Mouse (Mus musculus): ENCODE measurements around the gene Slc35f1. TPM values are rescaled to one million over a fixed set of nuclear protein-coding genes. Genes with fewer than 3 reads are reported as not detected.

The Slc35f1 gene
- polyA plus RNA-seq, 1 experiment from 2014 or later, result 2.3 TPM

DNA sequence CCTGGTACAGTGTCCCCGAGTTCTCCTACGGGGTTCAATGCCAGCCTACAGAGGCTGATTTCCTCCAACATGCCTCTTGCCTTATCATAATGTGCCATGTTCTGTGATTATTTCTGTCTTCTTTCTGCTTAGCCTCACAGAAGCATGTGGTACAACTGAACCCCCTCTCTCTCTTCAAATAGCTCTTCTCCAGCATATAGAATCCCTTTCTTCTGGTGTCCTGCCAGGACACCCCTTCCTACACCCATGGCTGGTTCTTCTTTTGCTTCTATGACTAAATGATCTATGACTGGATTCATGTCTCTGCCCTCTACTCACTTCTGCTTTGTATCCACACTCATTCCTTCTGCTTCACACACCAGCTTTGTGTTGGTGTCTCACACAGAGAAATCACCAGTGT is 430.3 kb downstream of the Slc35f1 start:
- 97% methylated on average over 2 of the region's 2 CpGs for WGBS
- H3K4me2 ChIP-seq (ENCODE audit: low read length), result no peak overlapping the region
- H3K4me3 ChIP-seq (ENCODE audit: low read depth, low read length), result no peak overlapping the region
- no peaks in the 10 kb centered on the region for H3K27me3 ChIP-seq (replicated peaks; ENCODE audit: control insufficient read depth, insufficient read depth, low read length)
- no peak overlapping the region for H3K27ac ChIP-seq (ENCODE audit: low read depth)
- ATAC-seq (replicated peaks; ENCODE audit: low FRiP score, low TSS enrichment, low read depth), result no peak
- H3K9ac ChIP-seq (ENCODE audit: low read length), result no peak overlapping the region
- no peaks in the 10 kb centered on the region for H3K4me1 ChIP-seq (replicated peaks; ENCODE audit: control insufficient read depth, insufficient read depth, low read length)
- no peaks in the 10 kb centered on the region for H3K9me3 ChIP-seq (ENCODE audit: control insufficient read depth, low read length)
- no peak for DNase-seq (ENCODE audit: low spot score)
- H3K36me3 ChIP-seq (ENCODE audit: control insufficient read depth, insufficient read depth, low read length), result no peaks in the 10 kb centered on the region

DNA sequence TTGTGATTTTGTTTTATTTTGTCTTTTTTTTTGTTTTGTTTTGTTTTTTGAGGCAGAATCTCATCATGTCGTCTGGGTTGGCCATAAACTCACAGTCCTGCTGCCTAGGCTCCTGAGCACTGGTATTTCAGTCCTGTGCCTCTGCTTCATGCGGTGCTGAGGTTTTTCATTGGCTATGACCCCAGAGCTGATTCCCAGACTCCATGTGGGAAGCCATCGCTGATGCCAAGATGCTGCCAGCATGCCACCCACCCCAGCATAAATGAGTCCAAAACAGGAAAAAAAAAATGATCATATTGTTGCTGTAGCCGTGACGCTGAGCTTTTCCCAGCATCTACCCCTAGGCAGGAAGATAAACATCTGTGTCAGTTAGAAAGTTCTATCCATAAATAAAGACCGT is 434.0 kb downstream of the Slc35f1 start:
- no peak overlapping the region for H3K4me3 ChIP-seq (ENCODE audit: low read depth, low read length)
- H3K4me2 ChIP-seq (ENCODE audit: low read length), result no peak overlapping the region
- H3K9me3 ChIP-seq (ENCODE audit: control insufficient read depth, low read length), result no peaks in the 10 kb centered on the region
- WGBS, result 58% methylated on average over 6 of the region's 6 CpGs
- H3K4me1 ChIP-seq (replicated peaks; ENCODE audit: control insufficient read depth, insufficient read depth, low read length), result no peaks in the 10 kb centered on the region
- DNase-seq (ENCODE audit: low spot score) (no peak), ATAC-seq (replicated peaks; ENCODE audit: low FRiP score, low TSS enrichment, low read depth) (no peak)
- H3K9ac ChIP-seq (ENCODE audit: low read length), result no peak overlapping the region
- no peaks in the 10 kb centered on the region for H3K27me3 ChIP-seq (replicated peaks; ENCODE audit: control insufficient read depth, insufficient read depth, low read length)
- H3K27ac ChIP-seq (ENCODE audit: low read depth), result no peak overlapping the region
- H3K36me3 ChIP-seq (ENCODE audit: control insufficient read depth, insufficient read depth, low read length), result no peaks in the 10 kb centered on the region

DNA sequence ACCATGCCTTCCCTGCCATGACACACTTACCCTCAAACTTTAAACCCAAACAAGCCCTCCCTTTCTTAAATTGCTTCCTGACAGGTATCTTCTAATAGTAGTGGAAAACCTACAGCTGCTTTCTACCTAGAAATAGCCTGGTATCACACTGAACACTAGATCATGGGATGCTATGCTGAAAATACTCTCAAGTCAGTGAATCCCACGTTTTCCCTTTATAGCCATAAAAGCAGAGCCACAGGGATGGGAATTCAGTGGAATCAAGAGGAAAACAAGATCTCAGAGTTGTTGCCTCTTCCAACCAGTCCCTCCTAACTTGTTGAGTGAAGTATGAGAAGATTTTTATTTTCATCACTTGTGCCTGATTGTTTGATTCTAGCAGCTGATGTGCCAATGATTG is 442.4 kb downstream of the Slc35f1 start:
- H3K27me3 ChIP-seq (replicated peaks; ENCODE audit: control insufficient read depth, insufficient read depth, low read length), result no peaks in the 10 kb centered on the region
- H3K9ac ChIP-seq (ENCODE audit: low read length), result no peak overlapping the region
- WGBS, result 79% methylated on average over 1 of the region's 1 CpGs
- H3K4me2 ChIP-seq (ENCODE audit: low read length), result no peak overlapping the region
- no peaks in the 10 kb centered on the region for H3K9me3 ChIP-seq (ENCODE audit: control insufficient read depth, low read length)
- H3K27ac ChIP-seq (ENCODE audit: low read depth), result no peak overlapping the region
- no peaks in the 10 kb centered on the region for H3K4me1 ChIP-seq (replicated peaks; ENCODE audit: control insufficient read depth, insufficient read depth, low read length)
- DNase-seq (ENCODE audit: low spot score) (no peak), ATAC-seq (replicated peaks; ENCODE audit: low FRiP score, low TSS enrichment, low read depth) (no peak)
- no peak overlapping the region for H3K4me3 ChIP-seq (ENCODE audit: low read depth, low read length)
- H3K36me3 ChIP-seq (ENCODE audit: control insufficient read depth, insufficient read depth, low read length), result no peaks in the 10 kb centered on the region

DNA sequence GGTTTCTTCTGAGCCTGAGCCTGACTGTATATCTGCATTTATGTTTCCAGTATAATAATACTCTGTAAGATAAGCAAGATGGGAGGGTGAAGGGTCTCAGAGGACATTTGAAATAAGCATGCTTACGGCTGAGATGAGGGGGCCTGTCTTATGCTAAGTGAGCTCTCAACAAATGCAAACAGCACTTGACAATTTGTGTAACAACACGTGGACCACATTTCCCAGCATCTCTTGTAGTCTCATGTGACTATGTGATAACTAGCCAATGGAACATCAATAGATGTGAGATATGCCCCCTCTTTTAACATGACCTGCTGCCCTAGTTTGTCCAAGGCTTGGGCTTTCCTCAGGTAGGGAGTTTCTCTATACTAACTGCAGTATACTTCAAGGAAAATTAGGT is 460.0 kb downstream of the Slc35f1 start:
- Histone ChIP-seq H3K4me3 (ENCODE audit: low read depth, low read length) (no peak overlapping the region), H3K27me3 (replicated peaks; ENCODE audit: control insufficient read depth, insufficient read depth, low read length) (no peaks in the 10 kb centered on the region), H3K9ac (ENCODE audit: low read length) (no peak overlapping the region), H3K4me1 (replicated peaks; ENCODE audit: control insufficient read depth, insufficient read depth, low read length) (no peaks in the 10 kb centered on the region), H3K4me2 (ENCODE audit: low read length) (no peak overlapping the region), H3K9me3 (ENCODE audit: control insufficient read depth, low read length) (no peaks in the 10 kb centered on the region), H3K36me3 (ENCODE audit: control insufficient read depth, insufficient read depth, low read length) (no peaks in the 10 kb centered on the region), H3K27ac (ENCODE audit: low read depth) (no peak overlapping the region)
- DNase-seq (ENCODE audit: low spot score), result no peak
- WGBS, result 65% methylated on average over 2 of the region's 2 CpGs
- no peak for ATAC-seq (replicated peaks; ENCODE audit: low FRiP score, low TSS enrichment, low read depth)

DNA sequence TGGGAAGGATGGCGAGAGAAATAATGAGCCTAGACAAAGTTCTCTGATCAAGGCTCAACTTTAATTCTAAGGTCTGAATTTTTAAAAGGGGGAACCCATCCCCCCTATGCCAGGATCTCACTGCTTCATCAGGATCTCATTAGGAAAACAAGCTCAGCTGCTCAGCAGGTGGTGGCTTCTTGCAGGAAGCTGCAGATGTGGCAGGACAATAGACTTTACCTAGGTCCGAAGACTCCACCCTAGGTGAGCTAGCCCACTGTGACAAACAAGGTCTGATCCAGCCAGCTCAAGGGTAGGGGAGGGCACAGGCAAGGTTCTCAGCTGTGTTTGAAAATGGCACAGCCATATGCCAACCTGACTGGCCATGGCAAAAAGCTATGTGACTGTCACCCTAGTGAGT is 460.6 kb downstream of the Slc35f1 start:
- Histone ChIP-seq H3K4me1 (replicated peaks; ENCODE audit: control insufficient read depth, insufficient read depth, low read length) (no peaks in the 10 kb centered on the region), H3K36me3 (ENCODE audit: control insufficient read depth, insufficient read depth, low read length) (no peaks in the 10 kb centered on the region), H3K27me3 (replicated peaks; ENCODE audit: control insufficient read depth, insufficient read depth, low read length) (no peaks in the 10 kb centered on the region), H3K9ac (ENCODE audit: low read length) (no peak overlapping the region), H3K27ac (ENCODE audit: low read depth) (no peak overlapping the region), H3K9me3 (ENCODE audit: control insufficient read depth, low read length) (no peaks in the 10 kb centered on the region), H3K4me3 (ENCODE audit: low read depth, low read length) (no peak overlapping the region), H3K4me2 (ENCODE audit: low read length) (no peak overlapping the region)
- ATAC-seq (replicated peaks; ENCODE audit: low FRiP score, low TSS enrichment, low read depth), result no peak
- 86% methylated on average over 2 of the region's 2 CpGs for WGBS
- no peak for DNase-seq (ENCODE audit: low spot score)

DNA sequence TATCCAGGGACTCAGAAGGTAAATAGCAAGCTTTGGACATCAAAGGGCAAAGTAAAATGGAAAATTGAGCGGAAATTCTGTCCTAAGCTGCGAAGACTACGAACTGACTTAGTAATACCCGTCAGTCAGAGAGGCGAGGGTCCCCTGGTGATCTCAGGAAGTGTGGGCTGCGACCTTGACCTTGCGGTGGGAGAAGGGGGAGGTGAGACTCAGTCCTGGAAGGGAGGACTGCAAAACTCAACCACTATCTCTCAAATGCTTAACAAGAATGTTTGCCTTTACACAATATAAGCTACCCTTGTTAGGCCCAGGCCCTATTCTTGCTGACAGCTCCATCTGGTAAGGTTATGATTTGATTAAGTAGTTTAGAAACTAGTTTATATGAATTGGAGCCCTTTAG is 466.0 kb downstream of the Slc35f1 start:
- H3K36me3 ChIP-seq (ENCODE audit: control insufficient read depth, insufficient read depth, low read length), result no peaks in the 10 kb centered on the region
- no peak overlapping the region for H3K4me2 ChIP-seq (ENCODE audit: low read length)
- H3K4me1 ChIP-seq (replicated peaks; ENCODE audit: control insufficient read depth, insufficient read depth, low read length), result peaks cover 16% of the 10 kb centered on the region
- 23% methylated on average over 7 of the region's 7 CpGs for WGBS
- H3K27ac ChIP-seq (ENCODE audit: low read depth), result peak overlapping the region; percentile 51; the same call in 1 of the 2 replicates
- no peak for DNase-seq (ENCODE audit: low spot score)
- H3K4me3 ChIP-seq (ENCODE audit: low read depth, low read length), result no peak overlapping the region
- 0 out of 2 replicates have a peak, but pooled peaks have one; percentile 53 for ATAC-seq (replicated peaks; ENCODE audit: low FRiP score, low TSS enrichment, low read depth)
- no peaks in the 10 kb centered on the region for H3K9me3 ChIP-seq (ENCODE audit: control insufficient read depth, low read length)
- no peaks in the 10 kb centered on the region for H3K27me3 ChIP-seq (replicated peaks; ENCODE audit: control insufficient read depth, insufficient read depth, low read length)
- H3K9ac ChIP-seq (ENCODE audit: low read length), result no peak overlapping the region

DNA sequence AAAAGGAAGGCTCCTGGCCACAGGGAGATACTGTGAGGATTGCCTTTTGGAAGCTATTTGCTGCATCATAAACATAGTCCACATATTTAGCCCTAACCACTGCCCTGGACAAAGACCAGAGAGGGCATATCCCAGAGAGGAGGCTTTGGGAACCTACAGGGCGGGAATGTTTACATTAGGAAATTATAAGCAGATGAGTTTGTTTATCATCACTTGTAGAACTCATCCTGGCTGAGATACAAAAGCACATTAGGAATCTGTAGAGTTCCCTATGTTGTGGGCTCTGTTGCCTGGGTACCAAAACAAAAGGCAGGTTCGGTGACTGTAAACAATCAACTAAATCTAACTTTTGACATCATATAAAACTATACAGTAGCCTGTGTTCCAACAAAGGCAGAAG is 467.4 kb downstream of the Slc35f1 start:
- H3K4me1 ChIP-seq (replicated peaks; ENCODE audit: control insufficient read depth, insufficient read depth, low read length), result peaks cover 16% of the 10 kb centered on the region
- H3K9me3 ChIP-seq (ENCODE audit: control insufficient read depth, low read length), result no peaks in the 10 kb centered on the region
- H3K27ac ChIP-seq (ENCODE audit: low read depth), result no peak overlapping the region
- H3K36me3 ChIP-seq (ENCODE audit: control insufficient read depth, insufficient read depth, low read length), result no peaks in the 10 kb centered on the region
- no peaks in the 10 kb centered on the region for H3K27me3 ChIP-seq (replicated peaks; ENCODE audit: control insufficient read depth, insufficient read depth, low read length)
- H3K4me3 ChIP-seq (ENCODE audit: low read depth, low read length), result no peak overlapping the region
- WGBS, result 63% methylated on average over 2 of the region's 2 CpGs
- DNase-seq (ENCODE audit: low spot score) (no peak), ATAC-seq (replicated peaks; ENCODE audit: low FRiP score, low TSS enrichment, low read depth) (no peak)
- H3K4me2 ChIP-seq (ENCODE audit: low read length), result no peak overlapping the region
- no peak overlapping the region for H3K9ac ChIP-seq (ENCODE audit: low read length)
